Mouse (Mus musculus) limb, embryonic 15.5 days (tissue): ENCODE results near the gene Sema4b. TPM values are rescaled to one million over a fixed set of nuclear protein-coding genes. Genes with fewer than 3 reads are reported as not detected.

Experiments used
- ATAC-seq: fragments of 200-750 bp; cut with Nextera tagmentation; 2 replicates; pipeline ENCODE4 v1.8.0; 2017; ENCODE audit warnings: low read depth, moderate TSS enrichment; ENCODE audit not compliant: insufficient number of reproducible peaks, low FRiP score, low TSS enrichment
- H3K27ac ChIP-seq: fragments of 300-500 bp; sonication (generic); 2 replicates; pipeline ENCODE4 v1.5.1; 2015; ENCODE audit warnings: moderate library complexity, mild to moderate bottlenecking, inconsistent platforms
- H3K27me3 ChIP-seq: fragments of 300-500 bp; sonication (generic); 2 replicates; pipeline ENCODE4 v1.6.1; 2015; ENCODE audit warnings: inconsistent platforms
- H3K36me3 ChIP-seq: fragments of 300-500 bp; sonication (generic); 2 replicates; pipeline ENCODE4 v1.6.1; 2015; ENCODE audit warnings: inconsistent platforms
- H3K4me1 ChIP-seq: fragments of 300-500 bp; sonication (generic); 2 replicates; pipeline ENCODE4 v1.6.1; 2015; ENCODE audit warnings: inconsistent platforms
- H3K4me2 ChIP-seq: fragments of 300-500 bp; sonication (generic); 2 replicates; pipeline ENCODE4 v1.6.1; 2015; ENCODE audit warnings: mild to moderate bottlenecking, inconsistent platforms
- H3K4me3 ChIP-seq: fragments of 300-500 bp; sonication (generic); 2 replicates; pipeline ENCODE4 v1.5.1; 2015; ENCODE audit warnings: mild to moderate bottlenecking, inconsistent platforms
- H3K9ac ChIP-seq: fragments of 300-500 bp; sonication (generic); 2 replicates; pipeline ENCODE4 v1.6.1; 2015; ENCODE audit warnings: inconsistent platforms
- H3K9me3 ChIP-seq: fragments of 300-500 bp; sonication (generic); 2 replicates; pipeline ENCODE4 v1.6.1; 2016; ENCODE audit warnings: inconsistent platforms
- WGBS: fragments of 180-500 bp; shearing (Covaris S2); methylation state at CpG from one replicate; pipeline ENCODE4 v1.1.7; 2015; 5-methylcytosine and 5-hydroxymethylcytosine counted together
- polyA plus RNA-seq: library from polyadenylated mRNA; unstranded; fragments of >200 nt; fragmentation: Nextera tagmentation; extraction: Ambion mirVana; gene quantifications from 2 replicates; pipeline ENCODE4 v1.2.1, GENCODE M21; 2015

Sema4b gene
- polyA plus RNA-seq, 1 experiment from 2014 or later = 18.1 TPM

DNA sequence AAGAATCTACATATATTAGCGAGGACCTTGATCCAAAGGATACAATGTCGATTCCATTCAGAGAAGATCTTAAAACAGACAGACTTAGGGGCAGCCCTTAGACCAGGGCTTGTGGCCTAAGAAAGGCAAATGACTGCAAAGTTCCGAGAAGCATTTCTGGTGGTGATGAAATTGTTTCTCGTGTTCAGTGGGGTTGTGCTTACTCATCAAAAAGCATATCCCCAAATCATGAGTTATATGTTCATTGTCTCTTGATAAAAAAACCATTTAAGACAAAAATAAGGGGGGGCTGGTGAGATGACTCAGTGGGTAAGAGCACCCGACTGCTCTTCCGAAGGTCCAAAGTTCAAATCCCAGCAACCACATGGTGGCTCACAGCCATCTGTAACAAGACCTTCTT lies 7.3 kb upstream of the Sema4b start:
- WGBS = 92% methylated on average over 6 of the region's 6 CpGs
- H3K4me3 ChIP-seq = no peak overlapping the region
- no peaks in the 10 kb centered on the region for H3K36me3 ChIP-seq
- H3K4me1 ChIP-seq = no peaks in the 10 kb centered on the region
- H3K9me3 ChIP-seq = no peaks in the 10 kb centered on the region
- H3K27ac ChIP-seq = no peak overlapping the region
- H3K27me3 ChIP-seq = no peaks in the 10 kb centered on the region
- no peak overlapping the region for H3K4me2 ChIP-seq
- H3K9ac ChIP-seq = no peak overlapping the region
- no peak for ATAC-seq

DNA sequence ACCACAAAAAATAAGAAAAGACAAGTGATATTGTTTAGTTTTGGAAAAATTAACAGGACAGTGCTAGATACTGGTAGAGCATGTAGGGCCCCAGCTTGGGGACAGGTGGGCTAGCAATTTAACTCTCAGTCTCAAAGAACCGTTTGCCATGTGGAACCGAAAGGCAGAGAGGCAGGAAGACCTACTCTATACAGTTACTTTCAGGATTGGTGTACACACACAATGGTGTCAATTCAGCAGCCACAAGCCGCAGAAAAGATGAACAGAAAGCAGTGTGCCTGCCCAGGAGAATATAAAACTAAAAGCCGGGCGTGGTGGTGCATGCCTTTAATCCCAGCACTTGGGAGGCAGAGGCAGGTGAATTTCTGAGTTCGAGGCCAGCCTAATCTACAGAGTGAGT lies 6.9 kb upstream of the Sema4b start:
- Histone ChIP-seq H3K27ac (no peak overlapping the region), H3K4me3 (no peak overlapping the region), H3K36me3 (no peaks in the 10 kb centered on the region), H3K9ac (no peak overlapping the region), H3K4me2 (no peak overlapping the region), H3K9me3 (no peaks in the 10 kb centered on the region), H3K4me1 (no peaks in the 10 kb centered on the region), H3K27me3 (no peaks in the 10 kb centered on the region)
- ATAC-seq = no peak
- WGBS = 84% methylated on average over 6 of the region's 6 CpGs

DNA sequence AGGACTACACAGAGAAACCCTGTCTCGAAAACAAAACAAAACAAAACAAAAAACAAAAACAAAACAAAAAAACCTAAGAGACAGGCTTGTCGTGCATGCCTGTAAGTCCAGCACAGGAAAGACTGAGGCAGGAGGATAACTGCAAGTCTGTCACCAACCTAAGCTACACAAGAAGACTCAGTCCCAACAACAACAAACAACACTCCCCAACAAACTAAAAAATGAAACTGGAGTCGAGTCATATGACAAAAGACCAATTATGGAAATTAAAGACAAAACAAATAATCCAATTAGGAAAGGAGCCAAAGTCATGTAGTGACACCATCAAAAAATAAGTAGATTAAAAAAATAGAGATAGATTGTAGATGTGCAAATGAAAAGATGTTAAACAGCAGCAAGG lies 6.4 kb upstream of the Sema4b start:
- WGBS = 72% methylated on average over 3 of the region's 3 CpGs
- Histone ChIP-seq H3K9ac (no peak overlapping the region), H3K4me1 (no peaks in the 10 kb centered on the region), H3K4me3 (no peak overlapping the region), H3K27me3 (no peaks in the 10 kb centered on the region), H3K36me3 (no peaks in the 10 kb centered on the region), H3K27ac (no peak overlapping the region), H3K9me3 (no peaks in the 10 kb centered on the region), H3K4me2 (no peak overlapping the region)
- ATAC-seq = no peak

DNA sequence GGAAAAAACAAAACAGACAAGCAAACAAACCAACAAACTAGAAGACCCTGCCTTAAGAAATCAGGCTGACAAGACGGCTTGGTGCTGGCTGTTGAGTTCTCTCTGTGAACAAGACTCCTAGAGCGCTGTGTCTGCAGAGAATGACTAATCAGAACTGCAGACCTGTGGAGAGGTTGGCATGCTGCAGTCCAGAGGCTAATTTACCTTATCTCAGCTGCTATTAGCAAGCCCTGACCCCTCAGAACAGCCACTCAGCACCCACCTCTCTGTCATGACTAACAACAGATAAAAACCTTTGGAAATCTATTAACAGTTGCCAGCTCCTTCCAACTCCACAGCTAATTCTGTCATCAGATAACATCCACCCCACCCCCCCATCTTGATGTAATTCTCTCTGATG lies 5.6 kb upstream of the Sema4b start:
- Histone ChIP-seq H3K27me3 (no peaks in the 10 kb centered on the region), H3K4me3 (no peak overlapping the region), H3K27ac (no peak overlapping the region), H3K4me2 (no peak overlapping the region), H3K4me1 (peaks cover 2% of the 10 kb centered on the region), H3K36me3 (no peaks in the 10 kb centered on the region), H3K9me3 (no peaks in the 10 kb centered on the region), H3K9ac (no peak overlapping the region)
- no peak for ATAC-seq
- WGBS = 59% methylated on average over 2 of the region's 2 CpGs

DNA sequence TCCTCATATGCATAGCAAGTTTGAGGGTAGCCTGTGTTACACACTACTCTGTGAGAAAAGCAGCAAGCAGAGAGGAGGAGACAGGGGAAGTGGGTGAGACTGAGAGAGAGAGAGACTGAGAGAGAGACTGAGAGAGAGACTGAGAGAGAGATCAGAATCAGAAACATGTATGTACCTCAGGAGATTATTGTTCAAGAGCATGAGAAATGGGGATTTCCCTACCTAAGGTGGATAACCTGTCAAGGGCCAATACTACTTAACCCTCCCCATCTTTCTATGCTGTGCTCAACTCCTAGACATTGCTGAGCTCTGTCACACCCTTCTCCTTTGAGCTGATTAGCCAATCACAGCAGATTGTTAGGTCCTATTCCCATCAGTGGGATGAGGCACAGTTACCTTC lies 4.5 kb upstream of the Sema4b start:
- Histone ChIP-seq H3K4me2 (no peak overlapping the region), H3K4me3 (no peak overlapping the region), H3K9me3 (no peaks in the 10 kb centered on the region), H3K36me3 (no peaks in the 10 kb centered on the region), H3K27ac (no peak overlapping the region), H3K27me3 (no peaks in the 10 kb centered on the region), H3K9ac (no peak overlapping the region), H3K4me1 (peaks cover 13% of the 10 kb centered on the region)
- no peak for ATAC-seq

DNA sequence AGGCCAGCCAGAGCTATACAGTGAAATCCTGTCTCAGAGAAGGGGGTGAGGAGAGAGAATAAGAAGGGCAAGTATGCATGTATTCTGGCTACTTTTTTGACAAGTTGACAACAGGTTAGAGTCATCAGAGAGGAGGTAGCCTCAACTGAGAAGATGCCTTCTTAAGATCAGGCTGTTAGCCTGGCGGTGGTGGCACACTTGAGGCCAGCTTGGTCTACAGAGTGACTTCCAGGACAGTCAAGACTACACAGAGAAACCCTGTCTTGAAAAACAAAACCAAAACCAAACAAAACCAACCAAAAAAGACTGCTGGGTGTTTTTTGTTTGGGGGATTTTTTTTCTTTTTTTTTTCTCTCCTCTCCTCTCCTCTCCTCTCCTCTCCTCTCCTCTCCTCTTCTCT lies 3.2 kb upstream of the Sema4b start:
- WGBS = 95% methylated on average over 1 of the region's 1 CpGs
- H3K27ac ChIP-seq = no peak overlapping the region
- H3K27me3 ChIP-seq = no peaks in the 10 kb centered on the region
- no peak overlapping the region for H3K9ac ChIP-seq
- H3K36me3 ChIP-seq = no peaks in the 10 kb centered on the region
- ATAC-seq = no peak
- H3K9me3 ChIP-seq = no peaks in the 10 kb centered on the region
- no peak overlapping the region for H3K4me2 ChIP-seq
- no peak overlapping the region for H3K4me3 ChIP-seq
- H3K4me1 ChIP-seq = peaks cover 19% of the 10 kb centered on the region

DNA sequence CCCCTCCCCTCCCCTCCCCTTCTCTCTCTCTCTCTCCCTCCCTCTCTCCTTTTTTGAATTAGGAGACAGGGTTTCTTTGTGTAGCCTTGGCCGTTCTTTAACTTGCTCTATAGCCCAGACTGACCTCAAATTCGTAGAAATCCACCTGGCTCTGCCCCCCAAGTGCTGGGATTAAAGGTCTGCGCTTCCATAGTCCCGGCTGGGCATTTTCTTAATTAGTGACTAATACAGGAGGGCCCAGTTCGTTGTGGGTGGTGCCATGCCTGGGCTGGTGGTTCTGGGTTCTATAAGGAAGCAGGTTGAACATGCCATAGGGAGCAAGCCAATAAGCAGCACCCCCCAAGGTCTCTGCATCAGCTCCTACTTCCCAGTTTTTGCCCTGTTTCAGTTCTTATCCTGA lies 2.7 kb upstream of the Sema4b start:
- Histone ChIP-seq H3K4me3 (no peak overlapping the region), H3K4me1 (peaks cover 22% of the 10 kb centered on the region), H3K27ac (no peak overlapping the region), H3K27me3 (no peaks in the 10 kb centered on the region), H3K4me2 (no peak overlapping the region), H3K36me3 (no peaks in the 10 kb centered on the region), H3K9ac (no peak overlapping the region), H3K9me3 (no peaks in the 10 kb centered on the region)
- ATAC-seq = no peak
- 54% methylated on average over 5 of the region's 5 CpGs for WGBS

DNA sequence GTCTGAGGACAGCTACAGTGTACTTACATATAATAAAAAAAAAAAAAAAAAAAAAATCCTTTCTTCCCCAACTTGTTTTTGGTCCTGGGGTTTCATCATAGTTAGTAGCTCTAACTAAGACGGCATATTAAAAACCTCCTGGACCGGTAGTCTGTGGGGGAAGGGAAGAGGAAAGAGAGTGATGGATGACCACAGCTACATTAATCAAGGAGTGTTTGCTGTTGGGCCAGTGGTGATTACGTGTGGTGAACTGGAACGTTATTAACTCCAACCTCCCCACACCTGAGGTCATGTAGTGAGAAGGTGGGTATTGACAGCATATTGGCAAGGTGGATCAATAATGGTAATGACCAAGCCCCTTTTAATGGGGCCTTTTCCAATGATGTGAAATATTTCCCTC lies 2.1 kb upstream of the Sema4b start:
- H3K4me2 ChIP-seq = no peak overlapping the region
- H3K9ac ChIP-seq = no peak overlapping the region
- H3K4me1 ChIP-seq = peaks cover 25% of the 10 kb centered on the region
- WGBS = 50% methylated on average over 4 of the region's 4 CpGs
- ATAC-seq = no peak
- no peaks in the 10 kb centered on the region for H3K27me3 ChIP-seq
- H3K27ac ChIP-seq = no peak overlapping the region
- H3K4me3 ChIP-seq = no peak overlapping the region
- no peaks in the 10 kb centered on the region for H3K9me3 ChIP-seq
- no peaks in the 10 kb centered on the region for H3K36me3 ChIP-seq

DNA sequence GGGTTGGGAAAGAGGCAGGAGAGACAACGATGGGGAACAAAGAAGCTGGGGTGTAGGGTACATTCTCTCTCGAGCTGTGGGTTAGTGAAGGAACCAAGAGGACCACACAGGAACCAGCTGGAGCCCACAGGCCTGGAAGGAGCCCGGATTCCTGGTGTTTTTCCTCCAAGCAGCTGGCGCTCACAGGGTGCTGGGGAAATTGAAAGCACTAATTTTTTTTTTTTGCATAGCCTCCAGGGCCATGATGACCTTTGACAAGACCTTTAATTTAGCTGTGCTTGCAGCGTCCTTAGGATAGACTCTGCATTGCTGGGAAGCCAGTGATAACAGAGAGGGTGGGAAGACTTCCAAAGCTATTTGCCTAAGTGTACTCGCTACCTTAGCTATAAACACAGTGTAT lies 1.7 kb upstream of the Sema4b start:
- Histone ChIP-seq H3K9ac (no peak overlapping the region), H3K27ac (no peak overlapping the region), H3K27me3 (no peaks in the 10 kb centered on the region), H3K4me3 (no peak overlapping the region), H3K4me1 (peaks cover 25% of the 10 kb centered on the region), H3K36me3 (no peaks in the 10 kb centered on the region), H3K4me2 (no peak overlapping the region), H3K9me3 (no peaks in the 10 kb centered on the region)
- ATAC-seq = no peak
- 53% methylated on average over 6 of the region's 6 CpGs for WGBS

DNA sequence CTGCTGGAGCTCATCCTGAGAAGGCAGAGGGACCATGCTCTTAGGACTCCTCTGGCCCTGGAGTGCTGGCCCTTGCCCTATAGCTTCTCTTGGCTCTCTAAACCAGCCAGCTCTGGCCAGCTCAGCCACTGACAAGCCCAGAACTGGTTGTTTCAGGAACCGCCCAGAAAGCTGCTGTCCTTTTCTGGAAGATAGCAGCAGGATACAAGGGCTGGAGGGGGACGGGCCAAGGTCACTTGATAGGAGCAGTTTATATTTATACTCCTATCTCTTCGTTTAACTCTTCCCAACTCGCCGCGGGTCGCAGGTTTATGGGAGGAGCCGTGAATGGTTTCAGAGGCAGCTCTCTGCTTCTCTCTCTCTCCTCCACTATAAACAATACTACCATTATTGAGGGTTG lies 620 bp upstream of the Sema4b start:
- ATAC-seq = no peak
- 28% methylated on average over 8 of the region's 8 CpGs for WGBS
- Histone ChIP-seq H3K4me2 (peak overlapping the region; percentile 85), H3K36me3 (no peaks in the 10 kb centered on the region), H3K27me3 (no peaks in the 10 kb centered on the region), H3K4me1 (peaks cover 27% of the 10 kb centered on the region), H3K4me3 (peak overlapping the region; percentile 50), H3K9ac (no peak overlapping the region), H3K9me3 (no peaks in the 10 kb centered on the region), H3K27ac (no peak overlapping the region)

DNA sequence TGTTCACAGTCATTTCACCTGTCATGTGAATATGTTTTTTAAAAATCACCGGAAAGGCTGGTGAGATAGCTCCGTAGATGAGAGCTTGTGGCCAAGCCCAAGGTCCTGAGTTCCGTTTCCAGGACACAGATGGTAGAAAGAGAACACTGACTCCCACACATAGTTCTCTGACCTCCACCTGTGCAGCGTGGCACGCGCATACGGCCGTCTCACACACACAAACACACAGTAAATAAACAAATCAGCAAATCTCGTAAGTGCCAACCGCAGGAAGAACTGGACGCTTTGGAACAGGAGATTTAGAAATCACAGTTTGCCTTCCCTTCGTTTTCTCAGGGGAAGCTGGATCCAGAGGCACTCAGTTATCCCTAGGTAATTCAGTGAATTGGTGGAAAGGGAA lies 860 bp downstream of the Sema4b start:
- H3K4me3 ChIP-seq = peak overlapping the region; percentile 50
- H3K9ac ChIP-seq = no peak overlapping the region
- H3K9me3 ChIP-seq = no peaks in the 10 kb centered on the region
- H3K27ac ChIP-seq = no peak overlapping the region
- H3K27me3 ChIP-seq = no peaks in the 10 kb centered on the region
- H3K4me2 ChIP-seq = peak overlapping the region; percentile 85
- H3K36me3 ChIP-seq = no peaks in the 10 kb centered on the region
- H3K4me1 ChIP-seq = peaks cover 42% of the 10 kb centered on the region
- ATAC-seq = no peak
- 80% methylated on average over 12 of the region's 12 CpGs for WGBS

DNA sequence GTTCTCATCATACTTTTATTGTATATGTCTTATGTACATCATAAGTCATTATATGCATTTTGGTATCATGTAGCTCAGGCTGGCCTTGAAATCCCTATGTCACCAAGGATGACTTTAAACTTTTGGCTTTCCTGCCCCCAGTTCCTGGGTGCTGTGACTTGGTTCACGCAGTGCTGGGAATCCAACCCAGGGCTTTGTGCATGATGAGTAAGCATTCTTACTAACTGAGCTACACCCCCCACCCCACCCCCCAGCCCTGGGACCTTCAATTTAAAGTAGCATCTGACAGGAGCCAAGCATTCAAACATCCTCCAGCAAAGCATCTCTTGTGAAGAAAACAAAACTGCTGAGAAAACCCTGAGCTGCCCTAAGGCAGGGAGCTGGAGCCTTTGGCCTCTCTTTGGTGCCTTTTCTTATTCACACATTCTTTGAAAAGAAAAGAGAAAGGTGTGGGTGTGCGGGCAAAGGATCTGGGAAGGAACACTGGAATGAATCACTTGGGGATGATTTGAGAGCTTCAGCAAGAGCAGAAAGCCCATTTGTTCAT lies 2.0 kb downstream of the Sema4b start:
- Histone ChIP-seq H3K4me2 (no peak overlapping the region), H3K4me1 (peaks cover 47% of the 10 kb centered on the region), H3K4me3 (no peak overlapping the region), H3K36me3 (no peaks in the 10 kb centered on the region), H3K27ac (0 out of 2 replicates have a peak overlapping the region, but pooled peaks have one; percentile 1), H3K27me3 (no peaks in the 10 kb centered on the region), H3K9me3 (no peaks in the 10 kb centered on the region), H3K9ac (no peak overlapping the region)
- WGBS = 72% methylated on average over 2 of the region's 2 CpGs
- ATAC-seq = no peak
